Mouse (Mus musculus) C2C12 (cell line): ENCODE results near the gene Mecom. TPM values are rescaled to one million over a fixed set of nuclear protein-coding genes. Genes with fewer than 3 reads are reported as not detected.

Source experiments
- H3K27me3 ChIP-seq: one replicate; pipeline ENCODE4 v1.6.1; 2011; ENCODE audit not compliant: control insufficient read depth, insufficient read depth, insufficient read length
- H3K36me3 ChIP-seq: one replicate; pipeline ENCODE4 v1.6.1; 2011; ENCODE audit not compliant: control insufficient read depth, insufficient read depth
- H3K4me3 ChIP-seq: one replicate; pipeline ENCODE4 v1.5.1; 2011; ENCODE audit warnings: mild to moderate bottlenecking, control low read depth; ENCODE audit not compliant: poor library complexity, insufficient read depth, severe bottlenecking
- H3K79me2 ChIP-seq: one replicate; pipeline ENCODE4 v1.6.1; 2011; ENCODE audit not compliant: control insufficient read depth, insufficient read depth
- H3K79me3 ChIP-seq: one replicate; pipeline ENCODE4 v1.6.1; 2011; ENCODE audit warnings: low read depth, control low read depth
- H3ac ChIP-seq: one replicate; pipeline ENCODE3; 2011; ENCODE audit warnings: low read depth; ENCODE audit not compliant: control insufficient read depth, insufficient read length
- CEBPB ChIP-seq: IDR thresholded peaks from one replicate; pipeline ENCODE4 v1.6.1; 2011; ENCODE audit warnings: low read depth, mild to moderate bottlenecking, control low read depth, moderate library complexity
- CTCF ChIP-seq: IDR thresholded peaks from one replicate; pipeline ENCODE4 v1.5.1; 2011; ENCODE audit not compliant: control insufficient read depth, insufficient read depth, insufficient read length
- FOSL1 ChIP-seq: IDR thresholded peaks from one replicate; pipeline ENCODE4 v1.8.0; 2011; ENCODE audit warnings: mild to moderate bottlenecking, low read length; ENCODE audit not compliant: poor library complexity, insufficient read depth, severe bottlenecking
- MAX ChIP-seq: IDR thresholded peaks from one replicate; pipeline ENCODE4 v1.6.1; 2011; ENCODE audit warnings: mild to moderate bottlenecking, control low read depth
- MYOD1 ChIP-seq: IDR thresholded peaks from one replicate; pipeline ENCODE4 v1.6.1; 2011; ENCODE audit warnings: low read depth; ENCODE audit not compliant: control insufficient read depth, insufficient read length
- MYOG ChIP-seq: IDR thresholded peaks from one replicate; pipeline ENCODE4 v1.6.1; 2011; ENCODE audit not compliant: control insufficient read depth, insufficient read length; ENCODE audit errors: extremely low read depth
- USF1 ChIP-seq: IDR thresholded peaks from one replicate; pipeline ENCODE4 v1.6.1; 2011; ENCODE audit warnings: low read depth, mild to moderate bottlenecking, control low read depth, moderate library complexity
- polyA plus RNA-seq: library from polyadenylated mRNA; unstranded; fragments of >200 nt; fragmentation: generic; extraction: Trizol; gene quantifications from one replicate; pipeline ENCODE4 v1.2.1, GENCODE M21; 2012; ENCODE audit warnings: missing spikeins

The Mecom gene
- polyA plus RNA-seq, 1 experiment: 1.3 TPM

GRCm38 (mm10) chr3:30157128-30157670, 390.6 kb downstream of the Mecom start:
- Histone ChIP-seq H3K36me3 (no peaks in the 10 kb centered on the region), H3K79me3 (no peaks in the 10 kb centered on the region), H3K79me2 (no peaks in the 10 kb centered on the region), H3K4me3 (no peak overlapping the region), H3K27me3 (no peaks in the 10 kb centered on the region), H3ac (no peak overlapping the region)
- no peak for TF ChIP-seq MAX
- peak; percentile 12 for TF ChIP-seq USF1

GRCm38 (mm10) chr3:30154390-30154789, 393.4 kb downstream of the Mecom start:
- TF ChIP-seq FOSL1 (no peak), MAX (no peak), MYOG (no peak), MYOD1 (no peak), CTCF (no peak), CEBPB (no peak), USF1 (no peak)
- no peak overlapping the region for H3ac ChIP-seq
- H3K79me3 ChIP-seq: no peaks in the 10 kb centered on the region
- H3K36me3 ChIP-seq: no peaks in the 10 kb centered on the region
- no peaks in the 10 kb centered on the region for H3K27me3 ChIP-seq
- H3K4me3 ChIP-seq: no peak overlapping the region
- no peaks in the 10 kb centered on the region for H3K79me2 ChIP-seq

- no peak overlapping the region for H3K4me3 ChIP-seq
- no peaks in the 10 kb centered on the region for H3K36me3 ChIP-seq
- no peaks in the 10 kb centered on the region for H3K79me3 ChIP-seq
- no peaks in the 10 kb centered on the region for H3K27me3 ChIP-seq
- TF ChIP-seq CEBPB (no peak), MAX (no peak), CTCF (no peak), FOSL1 (no peak), USF1 (no peak), MYOD1 (no peak), MYOG (no peak)
- H3K79me2 ChIP-seq: no peaks in the 10 kb centered on the region
- no peak overlapping the region for H3ac ChIP-seq
Observed at GRCm38 (mm10) chr3:30153923-30154331, 393.9 kb downstream of the Mecom start.

- Histone ChIP-seq H3ac (no peak overlapping the region), H3K79me3 (no peaks in the 10 kb centered on the region), H3K36me3 (no peaks in the 10 kb centered on the region), H3K27me3 (no peaks in the 10 kb centered on the region), H3K79me2 (no peaks in the 10 kb centered on the region), H3K4me3 (no peak overlapping the region)
- no peak for TF ChIP-seq USF1
- no peak for TF ChIP-seq FOSL1
- no peak for TF ChIP-seq CEBPB
- no peak for TF ChIP-seq CTCF
- no peak for TF ChIP-seq MAX
- no peak for TF ChIP-seq MYOD1
Observed at GRCm38 (mm10) chr3:30150071-30150470, 397.7 kb downstream of the Mecom start.

- H3K79me2 ChIP-seq: no peaks in the 10 kb centered on the region
- H3ac ChIP-seq: no peak overlapping the region
- H3K36me3 ChIP-seq: no peaks in the 10 kb centered on the region
- no peaks in the 10 kb centered on the region for H3K27me3 ChIP-seq
- no peaks in the 10 kb centered on the region for H3K79me3 ChIP-seq
- H3K4me3 ChIP-seq: no peak overlapping the region
- no peak for TF ChIP-seq CTCF
- TF ChIP-seq CEBPB: no peak
- TF ChIP-seq USF1: no peak
- no peak for TF ChIP-seq MAX
- TF ChIP-seq MYOD1: no peak
- TF ChIP-seq MYOG: no peak
- no peak for TF ChIP-seq FOSL1
Observed at GRCm38 (mm10) chr3:30148378-30149079, 399.3 kb downstream of the Mecom start.

GRCm38 (mm10) chr3:30145051-30145450, 402.8 kb downstream of the Mecom start:
- Histone ChIP-seq H3K27me3 (no peaks in the 10 kb centered on the region), H3K79me2 (no peaks in the 10 kb centered on the region), H3K4me3 (no peak overlapping the region), H3ac (no peak overlapping the region), H3K79me3 (no peaks in the 10 kb centered on the region), H3K36me3 (no peaks in the 10 kb centered on the region)
- TF ChIP-seq MAX: no peak
- no peak for TF ChIP-seq FOSL1
- TF ChIP-seq USF1: no peak
- TF ChIP-seq MYOD1: no peak
- TF ChIP-seq CTCF: no peak
- no peak for TF ChIP-seq CEBPB
- TF ChIP-seq MYOG: no peak
